Mouse (Mus musculus) retina, embryonic 14.5 days (tissue): Measurements from ENCODE around the gene Robo1.

Source experiments
- DNase-seq: peaks from one replicate; pipeline ENCODE4 v3.0.0-alpha.2; 2015; ENCODE audit warnings: low spot score

Gene Robo1

GRCm38 (mm10) chr16:72678947-72679558, 370.9 kb downstream of the Robo1 start:
- no peak for DNase-seq

GRCm38 (mm10) chr16:72685604-72686479, 377.7 kb downstream of the Robo1 start:
- DNase-seq, result no peak

- DNase-seq, result no peak
These were observed 378.5 kb downstream of the Robo1 start for GRCm38 (mm10) chr16:72686480-72687053.

- no peak for DNase-seq
These were observed 379.5 kb downstream of the Robo1 start for GRCm38 (mm10) chr16:72687651-72688050.

GRCm38 (mm10) chr16:72688185-72688681, 380.1 kb downstream of the Robo1 start:
- no peak for DNase-seq

GRCm38 (mm10) chr16:72691909-72692308, 383.8 kb downstream of the Robo1 start:
- DNase-seq, result peak; percentile 41

- no peak for DNase-seq
These were observed 385.6 kb downstream of the Robo1 start for GRCm38 (mm10) chr16:72693446-72694274.

- DNase-seq, result no peak
These were observed 386.7 kb downstream of the Robo1 start for GRCm38 (mm10) chr16:72694787-72695186.

- peak; percentile 75 for DNase-seq
These were observed 391.3 kb downstream of the Robo1 start for GRCm38 (mm10) chr16:72699238-72700006.

- no peak for DNase-seq
These were observed 392.2 kb downstream of the Robo1 start for GRCm38 (mm10) chr16:72700297-72700696.

- no peak for DNase-seq
These were observed 395.4 kb downstream of the Robo1 start for GRCm38 (mm10) chr16:72703486-72703885.

GRCm38 (mm10) chr16:72705851-72706250, 397.7 kb downstream of the Robo1 start:
- no peak for DNase-seq

GRCm38 (mm10) chr16:72708526-72708925, 400.4 kb downstream of the Robo1 start:
- no peak for DNase-seq

- DNase-seq, result no peak
These were observed 409.2 kb downstream of the Robo1 start for GRCm38 (mm10) chr16:72717118-72717802.

GRCm38 (mm10) chr16:72719063-72719462, 411.0 kb downstream of the Robo1 start:
- DNase-seq, result no peak

GRCm38 (mm10) chr16:72720979-72721378, 412.9 kb downstream of the Robo1 start:
- no peak for DNase-seq

- no peak for DNase-seq
These were observed 413.8 kb downstream of the Robo1 start for GRCm38 (mm10) chr16:72721713-72722481.

- no peak for DNase-seq
These were observed 426.1 kb downstream of the Robo1 start for GRCm38 (mm10) chr16:72734234-72734633.

- DNase-seq, result no peak
These were observed 427.1 kb downstream of the Robo1 start for GRCm38 (mm10) chr16:72735175-72735574.

GRCm38 (mm10) chr16:72735588-72735987, 427.5 kb downstream of the Robo1 start:
- DNase-seq, result no peak
